Mouse (Mus musculus) cortical plate, adult 2 months (tissue): ENCODE measurements around the gene Eomes. TPM values are rescaled to one million over a fixed set of nuclear protein-coding genes. Genes with fewer than 3 reads are reported as not detected.

Source experiments
- H3K27ac ChIP-seq: fragments of 200-500 bp; 2 replicates; pipeline ENCODE4 v1.5.1; 2012; ENCODE audit warnings: low read length, control low read depth, inconsistent platforms; ENCODE audit not compliant: insufficient read depth
- H3K4me1 ChIP-seq: fragments of 200-500 bp; 2 replicates; pipeline ENCODE4 v1.6.1; 2011; ENCODE audit warnings: low read length; ENCODE audit not compliant: control insufficient read depth, insufficient read depth
- H3K4me3 ChIP-seq: fragments of 200-500 bp; 2 replicates; pipeline ENCODE4 v1.5.1; 2011; ENCODE audit warnings: mild to moderate bottlenecking, low read length, control low read depth; ENCODE audit not compliant: insufficient read depth
- CTCF ChIP-seq: fragments of 200-500 bp; IDR thresholded peaks from 2 replicates; pipeline ENCODE4 v1.5.1; 2011; ENCODE audit warnings: mild to moderate bottlenecking, control low read depth, low read length; ENCODE audit not compliant: insufficient read depth; ENCODE audit errors: extremely low read depth
- POLR2A ChIP-seq: fragments of 200-500 bp; IDR thresholded peaks from 2 replicates; pipeline ENCODE4 v1.6.1; 2011; ENCODE audit warnings: mild to moderate bottlenecking, low read length, control low read depth; ENCODE audit not compliant: insufficient read depth; ENCODE audit errors: extremely low read depth
- polyA plus RNA-seq: library from polyadenylated mRNA; depleted of rRNA; stranded (reverse); fragments of >200 nt; gene quantifications from 2 replicates; pipeline ENCODE4 v1.2.3, GENCODE M21; 2012

The Eomes gene
- polyA plus RNA-seq, 1 experiment, result 0.04 TPM

GRCm38 (mm10) chr9:118510941-118511690 lies 33.1 kb downstream of the Eomes start:
- no peak overlapping the region for H3K27ac ChIP-seq
- no peak overlapping the region for H3K4me3 ChIP-seq
- H3K4me1 ChIP-seq, result peaks cover 12% of the 10 kb centered on the region
- TF ChIP-seq CTCF, result no peak

- no peak overlapping the region for H3K4me3 ChIP-seq
- H3K27ac ChIP-seq, result no peak overlapping the region
- peaks cover 10% of the 10 kb centered on the region for H3K4me1 ChIP-seq
- TF ChIP-seq CTCF (no peak), POLR2A (no peak)
Observed at GRCm38 (mm10) chr9:118512681-118513233, 34.7 kb downstream of the Eomes start.

- Histone ChIP-seq H3K4me3 (no peak overlapping the region), H3K27ac (no peak overlapping the region), H3K4me1 (peaks cover 11% of the 10 kb centered on the region; the same call in 1 of the 2 replicates)
- no peak for TF ChIP-seq CTCF
Observed at GRCm38 (mm10) chr9:118515476-118515875, 37.5 kb downstream of the Eomes start.

- Histone ChIP-seq H3K27ac (no peak overlapping the region), H3K4me3 (no peak overlapping the region), H3K4me1 (peaks cover 11% of the 10 kb centered on the region; the same call in 1 of the 2 replicates)
- TF ChIP-seq POLR2A (no peak), CTCF (no peak)
Observed at GRCm38 (mm10) chr9:118516162-118516561, 38.1 kb downstream of the Eomes start.

GRCm38 (mm10) chr9:118517619-118518018 lies 39.6 kb downstream of the Eomes start:
- no peak for TF ChIP-seq POLR2A
- no peak for TF ChIP-seq CTCF
- no peak overlapping the region for H3K4me3 ChIP-seq
- no peak overlapping the region for H3K27ac ChIP-seq
- H3K4me1 ChIP-seq, result peaks cover 11% of the 10 kb centered on the region; the same call in 1 of the 2 replicates

GRCm38 (mm10) chr9:118519101-118519500 lies 41.1 kb downstream of the Eomes start:
- peaks cover 10% of the 10 kb centered on the region; the same call in 1 of the 2 replicates for H3K4me1 ChIP-seq
- TF ChIP-seq POLR2A (no peak), CTCF (no peak)
- no peak overlapping the region for H3K4me3 ChIP-seq
- no peak overlapping the region for H3K27ac ChIP-seq

GRCm38 (mm10) chr9:118520011-118520410 lies 42.0 kb downstream of the Eomes start:
- no peak for TF ChIP-seq CTCF
- no peak for TF ChIP-seq POLR2A
- H3K27ac ChIP-seq, result no peak overlapping the region
- H3K4me1 ChIP-seq, result peaks cover 10% of the 10 kb centered on the region; the same call in 1 of the 2 replicates
- no peak overlapping the region for H3K4me3 ChIP-seq

- no peak for TF ChIP-seq POLR2A
- no peak for TF ChIP-seq CTCF
- Histone ChIP-seq H3K4me3 (no peak overlapping the region), H3K27ac (no peak overlapping the region), H3K4me1 (peaks cover 8% of the 10 kb centered on the region; the same call in 1 of the 2 replicates)
Observed at GRCm38 (mm10) chr9:118520858-118521257, 42.8 kb downstream of the Eomes start.

GRCm38 (mm10) chr9:118521659-118522058 lies 43.6 kb downstream of the Eomes start:
- TF ChIP-seq POLR2A, result no peak
- TF ChIP-seq CTCF, result no peak
- Histone ChIP-seq H3K27ac (no peak overlapping the region), H3K4me3 (no peak overlapping the region), H3K4me1 (peaks cover 8% of the 10 kb centered on the region; the same call in 1 of the 2 replicates)

- Histone ChIP-seq H3K27ac (no peak overlapping the region), H3K4me3 (no peak overlapping the region), H3K4me1 (peaks cover 5% of the 10 kb centered on the region; the same call in 1 of the 2 replicates)
- no peak for TF ChIP-seq CTCF
- no peak for TF ChIP-seq POLR2A
Observed at GRCm38 (mm10) chr9:118523738-118524137, 45.7 kb downstream of the Eomes start.
